22 mouse cellular contexts compared by ENCODE assay signal in the genomic region with DNA sequence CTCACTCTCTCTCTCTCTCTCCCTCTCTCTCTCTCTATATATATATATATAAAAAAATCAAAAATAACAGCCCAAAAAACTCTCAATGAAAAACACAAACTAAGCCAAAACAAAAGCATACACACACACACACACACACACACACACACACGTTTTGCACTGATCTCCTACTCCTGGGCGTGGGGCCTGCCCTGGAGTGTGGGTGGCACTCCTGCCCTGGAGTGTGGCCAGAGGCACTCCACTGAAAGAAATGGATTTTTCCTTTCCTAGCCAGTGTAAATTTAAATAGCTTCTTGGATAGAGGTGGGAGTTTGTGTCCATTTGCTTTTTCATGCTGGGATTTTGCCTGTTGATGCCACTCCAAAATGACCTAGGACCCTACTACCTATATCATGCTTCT.
A peak's percentile ranks its signal among the peaks of the same experiment; 100 is the strongest.
DNase-seq lines count a peak whose midpoint lies in the region; ATAC-seq and TF ChIP-seq lines count a peak whose summit lies in the region.
"Had no signal": no experiment of that assay in that cellular context is flagged by ENCODE, and none has a peak within 500 bp of the region (broad histone marks: within the 10 kb centered on the region; RNA-seq: fewer than 3 reads in every experiment).

No protein-coding gene starts in this region.

- H3K4me1 ChIP-seq in heart, embryonic 16.5 days (ENCODE audit: control insufficient read depth, insufficient read depth, low read length), result peaks cover 64% of the 10 kb centered on the region
- H3K4me1 ChIP-seq in lung, postnatal 0 days (ENCODE audit: insufficient read depth, low read depth, low read length), result peaks cover 12% of the 10 kb centered on the region; the same call in 1 of the 2 replicates
- H3K4me1 ChIP-seq in liver, postnatal 0 days (ENCODE audit: insufficient read depth), result no peaks in the 10 kb centered on the region
- H3K4me1 ChIP-seq: forebrain, embryonic 10.5 days had no signal

- 45% methylated on average over 2 of the region's 2 CpGs for WGBS in heart, embryonic 16.5 days
- 48% methylated on average over 2 of the region's 2 CpGs for WGBS in lung, postnatal 0 days
- 57% methylated on average over 2 of the region's 2 CpGs for WGBS in liver, postnatal 0 days (ENCODE audit: insufficient replicate concordance)

- H3K9ac ChIP-seq in heart, embryonic 16.5 days (ENCODE audit: low read length), result no peak overlapping the region
- no peak overlapping the region for H3K9ac ChIP-seq in lung, postnatal 0 days (replicated peaks; ENCODE audit: low read depth)
- no peak overlapping the region for H3K9ac ChIP-seq in liver, postnatal 0 days (replicated peaks)
- H3K9ac ChIP-seq: forebrain, embryonic 13.5 days; hindbrain, embryonic 14.5 days had no signal

- H3K4me3 ChIP-seq in heart, embryonic 16.5 days (ENCODE audit: low read length), result no peak overlapping the region
- H3K4me3 ChIP-seq in lung, postnatal 0 days (ENCODE audit: low read depth, low read length), result no peak overlapping the region
- H3K4me3 ChIP-seq in liver, postnatal 0 days (ENCODE audit: low read depth, low read length), result no peak overlapping the region
- H3K4me3 ChIP-seq: forebrain, embryonic 10.5 days; forebrain, embryonic 13.5 days; gastrocnemius, adult 2 months had no signal

- TF ChIP-seq EP300 in lung, postnatal 0 days (IDR thresholded peaks at IDR 0.05), result no peak
- no peak for TF ChIP-seq EP300 in liver, postnatal 0 days (IDR thresholded peaks at IDR 0.05; ENCODE audit: low read depth)

- TF ChIP-seq CTCF in lung, postnatal 0 days (IDR thresholded peaks at IDR 0.05), result no peak
- TF ChIP-seq CTCF in liver, postnatal 0 days (IDR thresholded peaks at IDR 0.05; ENCODE audit: low read depth), result no peak

- 0 out of 2 replicates have a peak, but pooled peaks cover 1% of the 10 kb centered on the region for H3K36me3 ChIP-seq in heart, embryonic 16.5 days (ENCODE audit: control insufficient read depth, insufficient read depth)
- no peaks in the 10 kb centered on the region for H3K36me3 ChIP-seq in lung, postnatal 0 days (ENCODE audit: insufficient read depth, low read length)
- H3K36me3 ChIP-seq in liver, postnatal 0 days (replicated peaks; ENCODE audit: insufficient read depth, low read length), result no peaks in the 10 kb centered on the region
- H3K36me3 ChIP-seq: forebrain, embryonic 10.5 days had no signal

- intact Hi-C loops in heart, postnatal 36 days (cut with DNase I), result no loop called here

- no peak for DNase-seq in heart, postnatal 36 days
- DNase-seq in lung, postnatal 0 days (ENCODE audit: low spot score), result no peak
- DNase-seq in lung, postnatal 14 days, result peak; percentile 50
- no peak for DNase-seq in B cell, adult 2 months
- DNase-seq in liver, postnatal 0 days, result no peak
- DNase-seq: adrenal gland, adult 8-10 months; adrenal gland, postnatal 25 days; cerebellum, adult 11-12 months; gastrocnemius, adult 2 months; gastrocnemius, postnatal 14 days; heart, adult 11 months; heart, postnatal 10 days; heart, postnatal 4 days had no signal

- no peak overlapping the region for H3K4me2 ChIP-seq in heart, embryonic 16.5 days (ENCODE audit: low read depth, low read length)
- no peak overlapping the region for H3K4me2 ChIP-seq in lung, postnatal 0 days (replicated peaks; ENCODE audit: low read depth, low read length)
- H3K4me2 ChIP-seq in liver, postnatal 0 days (ENCODE audit: low read depth, low read length), result no peak overlapping the region
- H3K4me2 ChIP-seq: forebrain, embryonic 13.5 days; heart, embryonic 11.5 days; hindbrain, embryonic 14.5 days had no signal

- H3K9me3 ChIP-seq in heart, embryonic 16.5 days (replicated peaks; ENCODE audit: control insufficient read depth, low read length), result no peaks in the 10 kb centered on the region
- no peaks in the 10 kb centered on the region for H3K9me3 ChIP-seq in lung, postnatal 0 days (ENCODE audit: low read length)
- no peaks in the 10 kb centered on the region for H3K9me3 ChIP-seq in liver, postnatal 0 days (ENCODE audit: low read length)
- H3K9me3 ChIP-seq: forebrain, embryonic 10.5 days; forebrain, embryonic 13.5 days had no signal

- H3K27ac ChIP-seq in heart, embryonic 16.5 days (ENCODE audit: low read length), result peak overlapping the region; percentile 9; the same call in 1 of the 2 replicates
- no peak overlapping the region for H3K27ac ChIP-seq in lung, postnatal 0 days (ENCODE audit: low read length)
- H3K27ac ChIP-seq in liver, postnatal 0 days (ENCODE audit: low read depth), result no peak overlapping the region
- H3K27ac ChIP-seq: forebrain, embryonic 10.5 days; forebrain, embryonic 13.5 days; gastrocnemius, adult 2 months; hindbrain, embryonic 14.5 days; hindbrain, postnatal 0 days had no signal

- H3K27me3 ChIP-seq in heart, embryonic 16.5 days (ENCODE audit: control insufficient read depth, insufficient read depth, low read length), result no peaks in the 10 kb centered on the region
- H3K27me3 ChIP-seq in lung, postnatal 0 days (replicated peaks; ENCODE audit: insufficient read depth, low read length), result no peaks in the 10 kb centered on the region
- H3K27me3 ChIP-seq in liver, postnatal 0 days (ENCODE audit: insufficient read depth, low read length), result 0 out of 2 replicates have a peak, but pooled peaks cover 3% of the 10 kb centered on the region
- H3K27me3 ChIP-seq: forebrain, embryonic 13.5 days had no signal

- ATAC-seq in heart, embryonic 16.5 days (replicated peaks; ENCODE audit: extremely low read depth, insufficient read depth, low FRiP score), result no peak
- ATAC-seq in lung, postnatal 0 days, result peak; percentile 47
- no peak for ATAC-seq in liver, postnatal 0 days
- ATAC-seq: activated CD4-positive, CD25-positive, alpha-beta regulatory T cell, adult 4 months; forebrain, embryonic 13.5 days; forebrain, embryonic 16.5 days; hindbrain, postnatal 0 days; inflammation-experienced regulatory T-cells, adult 6 months had no signal
